Mouse (Mus musculus): ENCODE results near the gene E2f6.

Gene E2f6

GRCm38 (mm10) chr12:16847204-16847792 is 36.5 kb downstream of the E2f6 start:
- no peak for DNase-seq (ENCODE audit: low spot score in 2 of 2)

GRCm38 (mm10) chr12:16848501-16848900 is 37.7 kb downstream of the E2f6 start:
- DNase-seq (ENCODE audit: low spot score in 2 of 2) = no peak

- no peak for DNase-seq (ENCODE audit: low spot score in 2 of 2)
These were observed 39.1 kb downstream of the E2f6 start for GRCm38 (mm10) chr12:16849821-16850220.

GRCm38 (mm10) chr12:16850431-16851375 is 39.9 kb downstream of the E2f6 start:
- DNase-seq (ENCODE audit: low spot score in 2 of 2) = no peak

- DNase-seq (ENCODE audit: low spot score in 2 of 2) = no peak
These were observed 42.8 kb downstream of the E2f6 start for GRCm38 (mm10) chr12:16853431-16854165.

GRCm38 (mm10) chr12:16855632-16856305 is 45.0 kb downstream of the E2f6 start:
- DNase-seq (ENCODE audit: low spot score in 2 of 2) = peak; percentile 53 to 77

- no peak for DNase-seq (ENCODE audit: low spot score in 2 of 2)
These were observed 45.5 kb downstream of the E2f6 start for GRCm38 (mm10) chr12:16856306-16856679.

- no peak for DNase-seq (ENCODE audit: low spot score in 2 of 2)
These were observed 47.3 kb downstream of the E2f6 start for GRCm38 (mm10) chr12:16858081-16858480.

- no peak for DNase-seq (ENCODE audit: low spot score in 2 of 2)
These were observed 49.0 kb downstream of the E2f6 start for GRCm38 (mm10) chr12:16859781-16860180.

- no peak for DNase-seq (ENCODE audit: low spot score in 2 of 2)
These were observed 49.8 kb downstream of the E2f6 start for GRCm38 (mm10) chr12:16860533-16860932.

GRCm38 (mm10) chr12:16860961-16861360 is 50.2 kb downstream of the E2f6 start:
- DNase-seq (ENCODE audit: low spot score in 2 of 2) = no peak

- no peak for DNase-seq (ENCODE audit: low spot score in 2 of 2)
These were observed 53.7 kb downstream of the E2f6 start for GRCm38 (mm10) chr12:16864477-16864876.

- no peak for DNase-seq (ENCODE audit: low spot score in 2 of 2)
These were observed 55.1 kb downstream of the E2f6 start for GRCm38 (mm10) chr12:16865871-16866270.

- no peak for DNase-seq (ENCODE audit: low spot score in 2 of 2)
These were observed 55.7 kb downstream of the E2f6 start for GRCm38 (mm10) chr12:16866460-16866859.

- DNase-seq (ENCODE audit: low spot score in 2 of 2) = no peak
These were observed 56.5 kb downstream of the E2f6 start for GRCm38 (mm10) chr12:16867306-16867705.

- DNase-seq (ENCODE audit: low spot score in 2 of 2) = no peak
These were observed 57.9 kb downstream of the E2f6 start for GRCm38 (mm10) chr12:16868618-16869017.

- DNase-seq (ENCODE audit: low spot score in 2 of 2) = no peak
These were observed 58.5 kb downstream of the E2f6 start for GRCm38 (mm10) chr12:16869091-16869778.

- no peak for DNase-seq (ENCODE audit: low spot score in 2 of 2)
These were observed 59.2 kb downstream of the E2f6 start for GRCm38 (mm10) chr12:16869870-16870404.

GRCm38 (mm10) chr12:16870405-16871068 is 59.8 kb downstream of the E2f6 start:
- peak in 1 of 2 experiments; percentile 31 for DNase-seq (ENCODE audit: low spot score in 2 of 2)

- no peak for DNase-seq (ENCODE audit: low spot score in 2 of 2)
These were observed 61.2 kb downstream of the E2f6 start for GRCm38 (mm10) chr12:16872006-16872405.

All from frontal cortex, postnatal 10 days (tissue).